Mouse (Mus musculus) ES-Bruce4 (cell line): Measurements from ENCODE around the gene Ntn3.

Experiments used
- CTCF ChIP-seq: IDR thresholded peaks from one replicate; pipeline ENCODE4 v1.8.1; 2011; ENCODE audit warnings: low read depth, low read length
- EP300 ChIP-seq: IDR thresholded peaks from 2 replicates; pipeline ENCODE4 v1.6.1; 2011; ENCODE audit warnings: low read depth, low read length; ENCODE audit not compliant: insufficient read depth
- POLR2A ChIP-seq: IDR thresholded peaks from one replicate; pipeline ENCODE4 v1.8.1; 2011; ENCODE audit warnings: low read length; ENCODE audit not compliant: insufficient read depth

DNA sequence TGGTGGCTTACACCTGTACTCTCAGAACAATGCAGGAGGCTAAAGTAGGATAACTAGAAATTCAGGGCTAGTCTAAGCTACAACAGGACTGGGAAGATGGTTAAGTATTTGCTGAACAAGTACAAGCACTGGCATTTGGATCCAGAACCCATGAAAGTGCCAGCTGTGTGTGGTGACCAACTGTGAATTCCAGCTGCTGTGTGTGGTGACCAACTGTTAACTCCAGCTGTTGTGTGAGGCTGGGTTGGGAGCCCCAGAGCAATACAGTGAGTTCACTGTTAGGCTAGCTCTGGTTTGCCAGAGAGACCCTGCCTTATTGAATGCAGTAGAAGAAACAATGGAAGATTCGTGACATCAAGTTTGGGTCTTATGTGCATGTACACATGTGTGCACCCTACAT lies 27.1 kb upstream of the Ntn3 start:
- TF ChIP-seq CTCF, result no peak
- no peak for TF ChIP-seq POLR2A
- no peak for TF ChIP-seq EP300
